Mouse (Mus musculus) Patski (cell line): ENCODE data around the gene Natd1. TPM values are rescaled to one million over a fixed set of nuclear protein-coding genes. Genes with fewer than 3 reads are reported as not detected.
"Not testable (repeated sequence)": the region's sequence is repeated elsewhere in the genome, so short reads cannot be mapped to it uniquely, and the experiment has no call there.

Source experiments
- ATAC-seq: fragments of 100-300 bp; one replicate; pipeline ENCODE4 v1.8.0; 2021
- CTCF ChIA-PET: fragments of 350-600 bp; sonication (Branson Sonifier 250); formaldehyde crosslinking; loops from one replicate; lab custom pipeline; 2022; ENCODE audit warnings: inconsistent platforms; lab: Charles Lee
- POLR2A ChIA-PET: fragments of 350-600 bp; sonication (Branson Sonifier 250); formaldehyde crosslinking; loops from one replicate; lab custom pipeline; 2022; ENCODE audit warnings: antibody characterized with exemption, inconsistent platforms; lab: Charles Lee
- DNase-seq: peaks from one replicate; pipeline ENCODE4 v3.0.0-alpha.2; 2011; ENCODE audit warnings: low read depth, low spot score
- H3K27me3 ChIP-seq: fragments of 371-371 bp; one replicate; pipeline ENCODE4 v1.5.1; 2021
- CTCF ChIP-seq: fragments of 100-300 bp; IDR thresholded peaks from one replicate; pipeline ENCODE4 v1.5.1; 2021
- in situ Hi-C: fragments of 300-500 bp; cut with MboI; formaldehyde crosslinking; loops from 3 replicates; pipeline ENCODE4 v1.11.1; 2018; ENCODE audit warnings: low pct_unique_long_range_greater_than_20kb, mixed read lengths
- polyA plus RNA-seq: library from polyadenylated mRNA; unstranded; gene quantifications from one replicate; pipeline ENCODE4 v1.2.3, GENCODE M21; 2021

Gene Natd1
- polyA plus RNA-seq, 1 experiment from 2014 or later, result 23.1 TPM

GRCm38 (mm10) chr11:60873101-60873500 is 41.4 kb downstream of the Natd1 start:
- CTCF ChIA-PET, result interaction anchor here (0.8 kb wide), 1 partner anchor 9 kb away, joined by 3 read pairs; no protein-coding TSS in a partner anchor
- no peaks in the 10 kb centered on the region for H3K27me3 ChIP-seq
- ATAC-seq (no peak), DNase-seq (no peak)
- POLR2A ChIA-PET, result no interaction called here
- in situ Hi-C loops, result loop anchor here (5.0 kb wide), 1 partner anchor 41 kb away; the partner anchor contains the start of gene Dhrs7b
- TF ChIP-seq CTCF, result no peak

GRCm38 (mm10) chr11:60871409-60871808 is 43.1 kb downstream of the Natd1 start:
- in situ Hi-C loops, result loop anchor here (5.0 kb wide), 1 partner anchor 39 kb away; the partner anchor contains the start of gene Dhrs7b
- POLR2A ChIA-PET, result no interaction called here
- no peak for ATAC-seq
- CTCF ChIA-PET, result no interaction called here
- no peak for TF ChIP-seq CTCF
- no peaks in the 10 kb centered on the region for H3K27me3 ChIP-seq
- DNase-seq, result no peak

GRCm38 (mm10) chr11:60869471-60869870 is 45.1 kb downstream of the Natd1 start:
- POLR2A ChIA-PET, CTCF ChIA-PET, in situ Hi-C loops, ATAC-seq, DNase-seq, H3K27me3 ChIP-seq: not testable (repeated sequence)

GRCm38 (mm10) chr11:60867904-60868303 is 46.6 kb downstream of the Natd1 start:
- no peak for TF ChIP-seq CTCF
- in situ Hi-C loops, result no loop called here
- DNase-seq (peak; percentile 35), ATAC-seq (peak; percentile 52)
- ChIA-PET CTCF (no interaction called here), POLR2A (no interaction called here)
- H3K27me3 ChIP-seq, result no peaks in the 10 kb centered on the region

- TF ChIP-seq CTCF, result no peak
- in situ Hi-C loops, result no loop called here
Measured at GRCm38 (mm10) chr11:60867456-60867855, 47.1 kb downstream of the Natd1 start.

GRCm38 (mm10) chr11:60866021-60866420 is 48.5 kb downstream of the Natd1 start:
- no peak for TF ChIP-seq CTCF
- no peaks in the 10 kb centered on the region for H3K27me3 ChIP-seq
- no peak for ATAC-seq
- ChIA-PET CTCF (no interaction called here), POLR2A (interaction anchor here (1.1 kb wide), 1 partner anchor 30 kb away, joined by 3 read pairs; no protein-coding TSS in a partner anchor)
- no peak for DNase-seq
- in situ Hi-C loops, result no loop called here

More at GRCm38 (mm10) chr11:60867456-60867855, 47.1 kb downstream of the Natd1 start:
- POLR2A ChIA-PET, result no interaction called here
- ATAC-seq, result no peak
- CTCF ChIA-PET, result no interaction called here
- no peak for DNase-seq
- H3K27me3 ChIP-seq, result no peaks in the 10 kb centered on the region

- no peak for ATAC-seq
- H3K27me3 ChIP-seq, result no peaks in the 10 kb centered on the region
- no peak for TF ChIP-seq CTCF
- in situ Hi-C loops, result no loop called here
- ChIA-PET CTCF (no interaction called here), POLR2A (no interaction called here)
- DNase-seq, result no peak
Measured at GRCm38 (mm10) chr11:60864916-60865315, 49.6 kb downstream of the Natd1 start.

- ChIA-PET POLR2A (no interaction called here), CTCF (no interaction called here)
- no peak for DNase-seq
- H3K27me3 ChIP-seq, result no peaks in the 10 kb centered on the region
- TF ChIP-seq CTCF, result no peak
- no peak for ATAC-seq
- in situ Hi-C loops, result no loop called here
Measured at GRCm38 (mm10) chr11:60864166-60864565, 50.4 kb downstream of the Natd1 start.

GRCm38 (mm10) chr11:60863196-60863595 is 51.4 kb downstream of the Natd1 start:
- ChIA-PET POLR2A (interaction anchor here (0.6 kb wide), 1 partner anchor 335 kb away, joined by 3 read pairs; no protein-coding TSS in a partner anchor), CTCF (no interaction called here)
- no peak for DNase-seq
- no peak for TF ChIP-seq CTCF
- ATAC-seq, result no peak
- H3K27me3 ChIP-seq, result no peaks in the 10 kb centered on the region
- in situ Hi-C loops, result no loop called here

- TF ChIP-seq CTCF, result no peak
- ChIA-PET CTCF (interaction anchor here (1.1 kb wide), 1 partner anchor 19 kb away, joined by 3 read pairs; no protein-coding TSS in a partner anchor), POLR2A (no interaction called here)
- DNase-seq (no peak), ATAC-seq (no peak)
- in situ Hi-C loops, result no loop called here
- H3K27me3 ChIP-seq, result no peaks in the 10 kb centered on the region
Measured at GRCm38 (mm10) chr11:60861993-60862392, 52.6 kb downstream of the Natd1 start.

GRCm38 (mm10) chr11:60856587-60856986 is 58.0 kb downstream of the Natd1 start:
- ATAC-seq (no peak), DNase-seq (no peak)
- TF ChIP-seq CTCF, result no peak
- in situ Hi-C loops, result no loop called here
- no peaks in the 10 kb centered on the region for H3K27me3 ChIP-seq
- POLR2A ChIA-PET, result interaction anchor here (1.3 kb wide), 1 partner anchor 12 kb away, joined by 3 read pairs; no protein-coding TSS in a partner anchor
- CTCF ChIA-PET, result interaction anchor here (1.0 kb wide), 1 partner anchor 22 kb away, joined by 3 read pairs; no protein-coding TSS in a partner anchor

Other genes with a start within 250 kb of the Natd1 start
- 54.0 TPM for gene Llgl1, start 215.0 kb downstream of the Natd1 start, polyA plus RNA-seq
- 118 TPM for gene Flii, start 187.5 kb downstream of the Natd1 start, polyA plus RNA-seq
- gene Mief2, start 186.4 kb downstream of the Natd1 start, polyA plus RNA-seq, result 21.7 TPM
- gene Top3a, start 137.4 kb downstream of the Natd1 start, polyA plus RNA-seq, result 11.2 TPM
- gene Smcr8, start 137.2 kb downstream of the Natd1 start, polyA plus RNA-seq, result 19.9 TPM
- 25.0 TPM for gene Shmt1, start 103.0 kb downstream of the Natd1 start, polyA plus RNA-seq
- 30.8 TPM for gene Dhrs7b, start 84.1 kb downstream of the Natd1 start, polyA plus RNA-seq
- 47.5 TPM for gene Tmem11, start 35.5 kb downstream of the Natd1 start, polyA plus RNA-seq
- 54.6 TPM for gene Map2k3, start 17.3 kb upstream of the Natd1 start, polyA plus RNA-seq
- gene Kcnj12, start 107.8 kb upstream of the Natd1 start, polyA plus RNA-seq, result not detected
- gene Tnfrsf13b, start 212.0 kb upstream of the Natd1 start, polyA plus RNA-seq, result not detected